Mouse (Mus musculus): ENCODE data around the gene Psmd12. TPM values are rescaled to one million over a fixed set of nuclear protein-coding genes. Genes with fewer than 3 reads are reported as not detected.

Psmd12 gene
- polyA plus RNA-seq, 1 experiment, result 76.4 TPM

DNA sequence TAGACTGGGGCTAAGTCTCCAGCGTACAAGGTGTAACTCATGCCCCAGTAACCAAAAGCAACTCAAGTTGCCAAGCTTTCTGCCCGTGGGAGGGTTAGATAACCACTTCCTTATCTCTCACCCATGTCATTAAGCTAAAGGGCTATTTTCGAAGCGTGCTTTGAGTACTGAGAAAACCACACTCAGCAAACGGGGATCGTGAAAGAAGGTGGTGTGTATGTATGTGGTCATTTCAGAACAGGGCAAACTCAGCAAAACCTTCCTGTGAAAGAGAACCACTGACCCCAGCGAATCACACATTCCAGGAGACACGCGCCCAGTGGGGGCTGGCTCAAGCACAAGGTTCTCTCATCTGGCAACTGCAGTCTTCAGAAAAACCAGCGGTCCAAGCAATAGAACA is 28.2 kb upstream of the Psmd12 start:
- Histone ChIP-seq H3K4me3 (replicated peaks; ENCODE audit: insufficient read depth, low read depth, low read length) (no peak overlapping the region), H3K27me3 (ENCODE audit: control insufficient read depth, insufficient read depth, low read length) (no peaks in the 10 kb centered on the region), H3K27ac (ENCODE audit: insufficient read depth, low read length) (no peak overlapping the region), H3K4me1 (ENCODE audit: control insufficient read depth, insufficient read depth, low read length) (peaks cover 11% of the 10 kb centered on the region)
- 75% methylated on average over 10 of the region's 10 CpGs for WGBS
- no peak for TF ChIP-seq POLR2A (IDR thresholded peaks at IDR 0.05; ENCODE audit: borderline replicate concordance, insufficient read depth, low read length)
- DNase-seq, result no peak

DNA sequence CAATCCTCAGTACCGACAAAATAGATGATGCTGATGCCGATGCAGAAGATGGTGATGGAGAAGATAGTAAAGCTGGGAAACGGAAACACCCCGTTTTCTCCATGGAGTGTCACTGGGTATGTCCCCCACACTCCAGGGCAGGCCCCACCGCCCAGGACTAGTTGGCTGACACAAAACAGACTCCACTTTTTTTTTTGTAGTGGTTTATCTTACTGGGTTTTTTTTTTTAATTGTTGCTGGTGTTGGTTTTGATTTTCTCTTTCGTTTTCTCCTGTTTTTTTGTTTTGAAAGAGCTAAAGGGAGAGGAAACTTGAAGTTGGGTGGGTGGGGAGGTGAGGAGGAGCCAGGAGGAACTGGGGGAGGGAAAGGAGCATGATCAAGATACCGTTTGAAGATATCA is 27.2 kb upstream of the Psmd12 start:
- Histone ChIP-seq H3K4me1 (ENCODE audit: control insufficient read depth, insufficient read depth, low read length) (peaks cover 7% of the 10 kb centered on the region), H3K27me3 (ENCODE audit: control insufficient read depth, insufficient read depth, low read length) (no peaks in the 10 kb centered on the region), H3K27ac (ENCODE audit: insufficient read depth, low read length) (no peak overlapping the region), H3K4me3 (replicated peaks; ENCODE audit: insufficient read depth, low read depth, low read length) (no peak overlapping the region)
- no peak for DNase-seq
- WGBS, result 96% methylated on average over 7 of the region's 7 CpGs
- TF ChIP-seq POLR2A (IDR thresholded peaks at IDR 0.05; ENCODE audit: borderline replicate concordance, insufficient read depth, low read length) (no peak), CTCF (IDR thresholded peaks at IDR 0.05; ENCODE audit: borderline replicate concordance, insufficient read depth, low read depth, low read length) (no peak)

- Histone ChIP-seq H3K4me1 (ENCODE audit: control insufficient read depth, insufficient read depth, low read length) (peaks cover 7% of the 10 kb centered on the region), H3K27me3 (ENCODE audit: control insufficient read depth, insufficient read depth, low read length) (no peaks in the 10 kb centered on the region; the same call in 1 of the 2 replicates), H3K4me3 (replicated peaks; ENCODE audit: insufficient read depth, low read depth, low read length) (peak overlapping the region; percentile 39), H3K27ac (ENCODE audit: insufficient read depth, low read length) (no peak overlapping the region)
- 55% methylated on average over 18 of the region's 19 CpGs for WGBS
- DNase-seq, result no peak
- no peak for TF ChIP-seq CTCF (IDR thresholded peaks at IDR 0.05; ENCODE audit: borderline replicate concordance, insufficient read depth, low read depth, low read length)
- TF ChIP-seq POLR2A (IDR thresholded peaks at IDR 0.05; ENCODE audit: borderline replicate concordance, insufficient read depth, low read length), result no peak
Measured at GRCm38 (mm10) chr11:107454546-107455462, 24.5 kb upstream of the Psmd12 start.

GRCm38 (mm10) chr11:107457282-107457681 is 22.0 kb upstream of the Psmd12 start:
- Histone ChIP-seq H3K27ac (ENCODE audit: insufficient read depth, low read length) (no peak overlapping the region), H3K27me3 (ENCODE audit: control insufficient read depth, insufficient read depth, low read length) (no peaks in the 10 kb centered on the region; the same call in 1 of the 2 replicates), H3K4me1 (ENCODE audit: control insufficient read depth, insufficient read depth, low read length) (no peaks in the 10 kb centered on the region), H3K4me3 (replicated peaks; ENCODE audit: insufficient read depth, low read depth, low read length) (no peak overlapping the region)
- TF ChIP-seq POLR2A (IDR thresholded peaks at IDR 0.05; ENCODE audit: borderline replicate concordance, insufficient read depth, low read length) (no peak), CTCF (IDR thresholded peaks at IDR 0.05; ENCODE audit: borderline replicate concordance, insufficient read depth, low read depth, low read length) (no peak)
- 93% methylated on average over 3 of the region's 3 CpGs for WGBS
- no peak for DNase-seq

DNA sequence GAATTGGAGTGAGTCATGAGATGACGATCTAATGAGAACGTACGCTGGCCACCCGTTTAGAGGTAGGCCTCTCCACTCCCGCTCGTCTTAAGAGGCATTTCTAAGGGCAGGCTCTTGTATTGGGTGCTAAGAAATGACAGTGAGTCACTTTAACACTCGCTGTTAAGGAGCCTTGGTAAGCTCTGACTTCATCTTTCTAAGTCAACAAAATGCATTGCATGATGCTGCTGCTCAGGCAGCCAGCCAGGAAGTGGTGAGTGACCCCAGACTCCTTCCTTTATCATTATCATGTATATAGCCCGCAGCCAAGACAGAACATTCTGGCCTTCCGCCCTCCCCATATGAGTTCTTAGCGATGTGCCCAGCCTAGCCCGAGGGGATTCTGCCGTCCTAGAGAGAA is 21.0 kb upstream of the Psmd12 start:
- H3K27me3 ChIP-seq (ENCODE audit: control insufficient read depth, insufficient read depth, low read length), result no peaks in the 10 kb centered on the region; the same call in 1 of the 2 replicates
- no peak overlapping the region for H3K4me3 ChIP-seq (replicated peaks; ENCODE audit: insufficient read depth, low read depth, low read length)
- TF ChIP-seq POLR2A (IDR thresholded peaks at IDR 0.05; ENCODE audit: borderline replicate concordance, insufficient read depth, low read length), result no peak
- TF ChIP-seq CTCF (IDR thresholded peaks at IDR 0.05; ENCODE audit: borderline replicate concordance, insufficient read depth, low read depth, low read length), result no peak
- H3K27ac ChIP-seq (ENCODE audit: insufficient read depth, low read length), result no peak overlapping the region
- DNase-seq, result no peak
- 77% methylated on average over 12 of the region's 12 CpGs for WGBS
- H3K4me1 ChIP-seq (ENCODE audit: control insufficient read depth, insufficient read depth, low read length), result no peaks in the 10 kb centered on the region

GRCm38 (mm10) chr11:107458986-107459385 is 20.3 kb upstream of the Psmd12 start:
- Histone ChIP-seq H3K4me1 (ENCODE audit: control insufficient read depth, insufficient read depth, low read length) (peaks cover 3% of the 10 kb centered on the region; the same call in 1 of the 2 replicates), H3K27me3 (ENCODE audit: control insufficient read depth, insufficient read depth, low read length) (no peaks in the 10 kb centered on the region; the same call in 1 of the 2 replicates), H3K27ac (ENCODE audit: insufficient read depth, low read length) (no peak overlapping the region), H3K4me3 (replicated peaks; ENCODE audit: insufficient read depth, low read depth, low read length) (no peak overlapping the region)
- no peak for DNase-seq
- 92% methylated on average over 7 of the region's 7 CpGs for WGBS
- TF ChIP-seq POLR2A (IDR thresholded peaks at IDR 0.05; ENCODE audit: borderline replicate concordance, insufficient read depth, low read length) (no peak), CTCF (IDR thresholded peaks at IDR 0.05; ENCODE audit: borderline replicate concordance, insufficient read depth, low read depth, low read length) (no peak)

DNA sequence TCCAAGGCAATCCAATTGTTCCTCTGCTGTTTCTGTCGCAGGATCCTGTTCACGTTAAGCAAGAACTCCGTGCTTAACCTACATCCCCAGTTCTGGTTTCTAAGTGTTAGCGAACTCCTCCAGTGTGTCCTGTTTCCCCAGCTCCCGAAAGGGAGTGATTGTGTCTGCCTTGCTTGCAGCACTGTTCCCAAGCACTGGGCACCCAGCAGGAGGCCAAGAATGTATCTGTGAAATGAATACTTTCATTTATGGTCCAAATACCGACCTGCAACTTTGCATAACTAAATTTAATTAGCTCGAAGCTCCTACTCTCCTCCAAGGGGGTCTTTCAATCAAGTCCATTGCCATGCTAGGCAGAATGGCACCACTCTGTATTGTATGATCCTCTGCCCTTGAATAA is 19.5 kb upstream of the Psmd12 start:
- Histone ChIP-seq H3K27me3 (ENCODE audit: control insufficient read depth, insufficient read depth, low read length) (no peaks in the 10 kb centered on the region; the same call in 1 of the 2 replicates), H3K4me3 (replicated peaks; ENCODE audit: insufficient read depth, low read depth, low read length) (no peak overlapping the region), H3K27ac (ENCODE audit: insufficient read depth, low read length) (no peak overlapping the region), H3K4me1 (ENCODE audit: control insufficient read depth, insufficient read depth, low read length) (peaks cover 3% of the 10 kb centered on the region; the same call in 1 of the 2 replicates)
- DNase-seq, result no peak
- no peak for TF ChIP-seq POLR2A (IDR thresholded peaks at IDR 0.05; ENCODE audit: borderline replicate concordance, insufficient read depth, low read length)
- 48% methylated on average over 7 of the region's 7 CpGs for WGBS

DNA sequence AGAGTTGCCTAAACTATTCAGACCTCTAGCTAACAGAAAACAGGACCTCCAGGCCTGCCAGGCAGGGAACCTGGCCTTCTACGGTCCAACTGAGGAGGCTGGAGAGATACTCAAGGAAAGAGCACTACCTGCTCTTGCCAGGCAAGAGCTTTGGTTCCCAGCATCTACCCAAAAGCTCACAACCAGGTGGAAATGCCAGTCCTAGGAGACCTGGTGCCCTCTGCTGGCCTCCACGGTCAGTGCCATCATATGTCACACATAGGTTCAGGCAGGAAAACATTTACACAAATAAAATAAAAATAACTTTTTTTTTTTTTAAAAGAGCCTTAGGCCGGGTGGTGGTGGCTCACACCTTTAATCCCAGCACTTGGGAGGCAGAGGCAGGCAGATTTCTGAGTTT is 16.8 kb upstream of the Psmd12 start:
- WGBS, result 98% methylated on average over 3 of the region's 3 CpGs
- H3K27me3 ChIP-seq (ENCODE audit: control insufficient read depth, insufficient read depth, low read length), result no peaks in the 10 kb centered on the region; the same call in 1 of the 2 replicates
- DNase-seq, result no peak
- H3K27ac ChIP-seq (ENCODE audit: insufficient read depth, low read length), result no peak overlapping the region
- no peak overlapping the region for H3K4me3 ChIP-seq (replicated peaks; ENCODE audit: insufficient read depth, low read depth, low read length)
- TF ChIP-seq POLR2A (IDR thresholded peaks at IDR 0.05; ENCODE audit: borderline replicate concordance, insufficient read depth, low read length) (no peak), CTCF (IDR thresholded peaks at IDR 0.05; ENCODE audit: borderline replicate concordance, insufficient read depth, low read depth, low read length) (peak; percentile 38; the same call in 1 of the 2 replicates)
- peaks cover 3% of the 10 kb centered on the region; the same call in 1 of the 2 replicates for H3K4me1 ChIP-seq (ENCODE audit: control insufficient read depth, insufficient read depth, low read length)
